Mouse (Mus musculus): ENCODE results near the gene Dmrt3. TPM values are rescaled to one million over a fixed set of nuclear protein-coding genes. Genes with fewer than 3 reads are reported as not detected.

Gene Dmrt3
- polyA plus RNA-seq, 1 experiment from 2014 or later = 0.49 TPM

- peaks cover 78% of the 10 kb centered on the region for H3K27me3 ChIP-seq (ENCODE audit: insufficient read depth, low read length)
- TF ChIP-seq CTCF (IDR thresholded peaks at IDR 0.05; ENCODE audit: low read depth) = peak; percentile 86
- ATAC-seq (ENCODE audit: insufficient read depth) (peak; percentile 74), DNase-seq (peak; percentile 88)
- peak overlapping the region; percentile 50 for H3K4me2 ChIP-seq
- no peak overlapping the region for H3K27ac ChIP-seq (ENCODE audit: low read depth)
- H3K4me3 ChIP-seq (ENCODE audit: low read depth, low read length) = peak overlapping the region; percentile 23
- H3K4me1 ChIP-seq (ENCODE audit: insufficient read depth) = no peaks in the 10 kb centered on the region
- 31% methylated on average over 54 of the region's 54 CpGs for WGBS
- no peaks in the 10 kb centered on the region for H3K9me3 ChIP-seq (ENCODE audit: low read depth, low read length)
- no peak overlapping the region for H3K9ac ChIP-seq
- H3K36me3 ChIP-seq (ENCODE audit: insufficient read depth) = no peaks in the 10 kb centered on the region
These were observed 12.5 kb downstream of the Dmrt3 start for GRCm38 (mm10) chr19:25622291-25623251.

GRCm38 (mm10) chr19:25628490-25628889, 18.4 kb downstream of the Dmrt3 start:
- Histone ChIP-seq H3K27me3 (ENCODE audit: insufficient read depth, low read length) (peaks cover 42% of the 10 kb centered on the region), H3K36me3 (ENCODE audit: insufficient read depth) (no peaks in the 10 kb centered on the region), H3K9me3 (ENCODE audit: low read depth, low read length) (no peaks in the 10 kb centered on the region), H3K4me2 (no peak overlapping the region), H3K27ac (ENCODE audit: low read depth) (no peak overlapping the region), H3K4me3 (ENCODE audit: low read depth, low read length) (no peak overlapping the region), H3K9ac (no peak overlapping the region), H3K4me1 (ENCODE audit: insufficient read depth) (no peaks in the 10 kb centered on the region)
- 11% methylated on average over 9 of the region's 9 CpGs for WGBS
- peak; percentile 87 for DNase-seq
- peak; percentile 97 for TF ChIP-seq CTCF (IDR thresholded peaks at IDR 0.05; ENCODE audit: low read depth)
- peak; percentile 70; the same call in 1 of the 2 replicates for ATAC-seq (ENCODE audit: insufficient read depth)

GRCm38 (mm10) chr19:25635119-25635518, 25.0 kb downstream of the Dmrt3 start:
- Histone ChIP-seq H3K4me2 (peak overlapping the region; percentile 61), H3K36me3 (ENCODE audit: insufficient read depth) (no peaks in the 10 kb centered on the region), H3K9me3 (ENCODE audit: low read depth, low read length) (no peaks in the 10 kb centered on the region), H3K27ac (ENCODE audit: low read depth) (no peak overlapping the region), H3K4me3 (ENCODE audit: low read depth, low read length) (peak overlapping the region; percentile 33; the same call in 1 of the 2 replicates), H3K27me3 (ENCODE audit: insufficient read depth, low read length) (no peaks in the 10 kb centered on the region), H3K4me1 (ENCODE audit: insufficient read depth) (no peaks in the 10 kb centered on the region), H3K9ac (no peak overlapping the region)
- DNase-seq (peak; percentile 54), ATAC-seq (ENCODE audit: insufficient read depth) (0 out of 2 replicates have a peak, but pooled peaks have one; percentile 28)
- TF ChIP-seq CTCF (IDR thresholded peaks at IDR 0.05; ENCODE audit: low read depth) = no peak
- WGBS = 56% methylated on average over 5 of the region's 5 CpGs

DNA sequence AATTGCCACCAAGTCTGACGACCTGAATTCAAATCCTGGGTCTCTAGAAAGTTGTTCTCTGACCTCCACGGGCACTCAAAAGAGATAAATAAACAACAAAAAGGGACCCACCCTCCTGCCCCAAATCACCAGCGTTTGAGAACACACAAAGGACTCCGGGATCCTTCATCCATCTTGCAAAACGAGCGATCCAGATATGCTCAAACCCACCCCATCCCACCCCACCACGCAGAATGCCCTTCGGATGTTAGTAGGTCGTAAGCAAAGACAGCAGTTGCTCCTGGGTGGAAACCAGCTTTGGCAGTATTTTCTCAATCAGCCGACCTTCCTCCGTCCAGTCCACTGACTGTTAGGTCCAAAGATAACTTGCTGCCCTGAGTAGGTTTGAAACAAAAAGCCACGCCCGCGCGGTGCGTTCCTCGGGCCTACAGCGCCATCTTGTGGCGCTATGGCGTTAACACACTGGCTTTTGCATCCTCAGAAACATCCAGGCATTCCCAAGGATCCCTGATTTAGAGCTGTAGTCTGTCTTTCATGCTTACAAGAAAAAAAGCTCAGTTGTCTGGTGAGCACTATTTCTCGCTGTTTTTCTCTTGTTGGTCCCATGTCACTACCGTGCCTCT, 25.6 kb downstream of the Dmrt3 start:
- TF ChIP-seq CTCF (IDR thresholded peaks at IDR 0.05; ENCODE audit: low read depth) = peak; percentile 97
- no peaks in the 10 kb centered on the region for H3K4me1 ChIP-seq (ENCODE audit: insufficient read depth)
- H3K4me3 ChIP-seq (ENCODE audit: low read depth, low read length) = peak overlapping the region; percentile 33
- no peak overlapping the region for H3K9ac ChIP-seq
- H3K36me3 ChIP-seq (ENCODE audit: insufficient read depth) = no peaks in the 10 kb centered on the region
- no peaks in the 10 kb centered on the region for H3K27me3 ChIP-seq (ENCODE audit: insufficient read depth, low read length)
- H3K9me3 ChIP-seq (ENCODE audit: low read depth, low read length) = no peaks in the 10 kb centered on the region
- peak; percentile 92 for DNase-seq
- ATAC-seq (ENCODE audit: insufficient read depth) = peak; percentile 73
- H3K27ac ChIP-seq (ENCODE audit: low read depth) = no peak overlapping the region
- peak overlapping the region; percentile 61 for H3K4me2 ChIP-seq
- 9% methylated on average over 22 of the region's 22 CpGs for WGBS

GRCm38 (mm10) chr19:25638766-25639361, 28.8 kb downstream of the Dmrt3 start:
- TF ChIP-seq CTCF (IDR thresholded peaks at IDR 0.05; ENCODE audit: low read depth) = no peak
- H3K9ac ChIP-seq = no peak overlapping the region
- no peak overlapping the region for H3K4me3 ChIP-seq (ENCODE audit: low read depth, low read length)
- no peak overlapping the region for H3K27ac ChIP-seq (ENCODE audit: low read depth)
- WGBS = 68% methylated on average over 11 of the region's 11 CpGs
- no peaks in the 10 kb centered on the region for H3K36me3 ChIP-seq (ENCODE audit: insufficient read depth)
- ATAC-seq (ENCODE audit: insufficient read depth) (no peak), DNase-seq (no peak)
- H3K4me1 ChIP-seq (ENCODE audit: insufficient read depth) = no peaks in the 10 kb centered on the region
- no peaks in the 10 kb centered on the region for H3K9me3 ChIP-seq (ENCODE audit: low read depth, low read length)
- H3K27me3 ChIP-seq (ENCODE audit: insufficient read depth, low read length) = no peaks in the 10 kb centered on the region
- H3K4me2 ChIP-seq = no peak overlapping the region

DNA sequence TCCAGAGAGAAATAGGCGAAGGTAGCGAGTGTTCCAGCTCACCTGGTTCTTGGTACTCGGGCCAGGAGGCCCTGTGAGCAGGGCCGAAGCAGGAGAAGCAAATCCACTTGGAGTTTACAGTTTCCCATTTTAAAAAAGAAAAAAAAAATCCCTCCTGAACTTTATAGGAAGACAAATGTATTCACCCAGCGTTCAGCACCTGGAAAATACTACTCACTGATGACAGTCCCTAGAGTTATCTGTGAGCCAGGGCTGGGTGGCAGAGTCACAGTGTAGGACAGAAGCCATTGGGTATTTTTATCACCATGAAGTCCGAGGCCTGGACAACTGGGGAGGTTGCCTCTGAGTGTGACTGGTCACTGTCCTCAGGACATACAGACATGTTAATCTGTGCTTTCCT, 31.7 kb downstream of the Dmrt3 start:
- TF ChIP-seq CTCF (IDR thresholded peaks at IDR 0.05; ENCODE audit: low read depth) = no peak
- no peak overlapping the region for H3K9ac ChIP-seq
- H3K27ac ChIP-seq (ENCODE audit: low read depth) = no peak overlapping the region
- no peaks in the 10 kb centered on the region for H3K9me3 ChIP-seq (ENCODE audit: low read depth, low read length)
- H3K27me3 ChIP-seq (ENCODE audit: insufficient read depth, low read length) = no peaks in the 10 kb centered on the region
- no peak for DNase-seq
- no peak overlapping the region for H3K4me2 ChIP-seq
- H3K4me3 ChIP-seq (ENCODE audit: low read depth, low read length) = no peak overlapping the region
- H3K4me1 ChIP-seq (ENCODE audit: insufficient read depth) = no peaks in the 10 kb centered on the region
- no peaks in the 10 kb centered on the region for H3K36me3 ChIP-seq (ENCODE audit: insufficient read depth)
- ATAC-seq (ENCODE audit: insufficient read depth) = no peak
- 81% methylated on average over 6 of the region's 6 CpGs for WGBS

GRCm38 (mm10) chr19:25647136-25647535, 37.0 kb downstream of the Dmrt3 start:
- 54% methylated on average over 3 of the region's 3 CpGs for WGBS
- Histone ChIP-seq H3K9me3 (ENCODE audit: low read depth, low read length) (no peaks in the 10 kb centered on the region), H3K9ac (no peak overlapping the region), H3K27me3 (ENCODE audit: insufficient read depth, low read length) (no peaks in the 10 kb centered on the region), H3K4me3 (ENCODE audit: low read depth, low read length) (no peak overlapping the region), H3K27ac (ENCODE audit: low read depth) (no peak overlapping the region), H3K4me2 (no peak overlapping the region), H3K4me1 (ENCODE audit: insufficient read depth) (no peaks in the 10 kb centered on the region), H3K36me3 (ENCODE audit: insufficient read depth) (no peaks in the 10 kb centered on the region)
- ATAC-seq (ENCODE audit: insufficient read depth) (no peak), DNase-seq (no peak)
- TF ChIP-seq CTCF (IDR thresholded peaks at IDR 0.05; ENCODE audit: low read depth) = no peak

Measured in lung, embryonic 14.5 days (tissue).